Mouse (Mus musculus) liver (tissue): ENCODE measurements around the gene Maip1.

Source experiments
- DNase-seq: peaks from one replicate; pipeline ENCODE4 v3.0.0-alpha.2; 2020; ENCODE audit warnings: mixed read lengths

The Maip1 gene

DNA sequence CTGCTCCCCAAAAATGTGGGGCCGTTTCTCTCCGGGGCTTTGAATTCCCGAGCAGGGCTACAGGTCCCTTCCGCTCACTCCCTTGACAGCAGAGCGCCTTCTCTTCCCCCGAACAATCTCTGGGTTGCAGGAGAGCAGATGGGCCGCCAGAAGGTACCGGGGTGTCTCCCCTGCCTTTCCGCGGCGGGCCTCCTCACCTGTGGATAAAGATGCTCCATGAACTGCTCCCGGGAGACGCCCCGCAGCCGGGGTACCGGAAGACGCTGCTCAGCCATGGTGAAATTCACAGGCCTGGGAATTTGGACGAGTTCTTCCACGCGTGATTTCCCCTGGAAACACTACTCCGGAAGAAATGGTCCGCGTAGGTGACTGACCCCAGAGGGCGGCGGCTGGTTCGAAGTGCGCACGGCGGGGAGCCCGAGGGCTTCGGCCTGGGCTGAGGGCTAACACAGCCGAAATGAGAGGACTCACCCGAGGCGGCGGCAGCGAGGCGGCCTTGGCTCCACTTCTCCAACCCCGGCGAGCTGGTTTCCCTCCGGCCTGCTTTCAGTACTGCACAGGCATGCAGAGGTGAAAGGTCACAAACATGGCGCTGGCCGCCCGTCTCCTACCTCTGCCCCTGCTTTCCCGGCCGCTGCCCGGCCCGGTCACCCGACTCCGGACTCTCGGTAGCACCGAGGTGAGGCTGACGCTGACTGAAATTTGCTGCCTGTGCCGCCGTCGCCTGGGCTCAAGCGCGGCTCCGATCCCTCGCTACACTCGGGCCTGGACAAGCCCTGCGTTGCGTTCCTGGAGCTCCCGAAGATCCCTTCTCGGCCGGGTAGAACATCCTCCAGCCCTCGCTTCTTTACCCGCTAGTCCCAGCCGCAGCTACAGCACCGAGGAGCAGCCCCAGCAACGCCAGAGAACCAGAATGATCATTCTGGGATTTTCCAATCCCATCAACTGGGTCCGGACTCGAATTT, at the start of gene Maip1, which contains the start of gene Tyw5:
Gene Maip1 (plus strand): TSS at position 142 of the 965 bp plus-strand sequence.
Gene Tyw5 (minus strand): TSS at position 915 of the 965 bp plus-strand sequence.
- peak; percentile 79 for DNase-seq

DNA sequence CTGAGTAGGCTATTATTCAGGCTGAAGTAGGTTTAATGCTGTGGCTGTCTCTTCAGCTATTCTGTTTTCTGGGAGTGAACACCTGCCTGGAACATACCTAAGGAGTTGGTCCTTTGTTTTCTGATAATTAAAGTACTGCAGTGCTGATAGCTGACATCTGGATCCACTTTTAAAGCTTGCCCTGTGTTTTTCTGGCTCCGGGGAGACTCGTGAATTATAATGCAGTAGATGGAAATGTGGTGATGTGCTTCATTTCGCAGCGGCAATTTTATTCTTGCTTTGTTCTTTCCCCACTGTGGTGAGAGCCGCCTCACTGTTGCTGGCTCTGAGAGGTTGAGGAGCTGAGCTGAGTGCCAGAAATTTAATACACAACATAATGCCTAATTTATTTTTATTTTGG, 47.6 kb upstream of the Maip1 start:
- no peak for DNase-seq

DNA sequence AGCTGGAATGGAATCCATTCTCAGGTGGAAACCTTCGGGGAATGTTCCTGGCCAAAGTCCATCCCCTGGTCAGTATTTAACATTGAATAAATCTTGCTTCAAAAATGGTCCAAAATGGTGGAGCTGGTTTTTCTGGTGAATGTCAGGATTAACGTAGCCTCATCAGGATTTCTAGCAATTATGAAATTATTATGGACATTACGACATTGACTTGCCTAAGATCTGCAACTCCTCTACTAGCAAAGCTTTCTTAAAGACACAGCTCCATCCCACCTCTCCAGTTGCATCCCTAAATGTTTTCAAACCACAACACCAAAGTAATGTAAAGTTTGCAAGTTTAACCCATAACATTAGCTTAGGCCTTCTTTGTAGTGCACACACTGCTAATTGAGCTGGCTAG, 38.7 kb upstream of the Maip1 start:
- DNase-seq: no peak

DNA sequence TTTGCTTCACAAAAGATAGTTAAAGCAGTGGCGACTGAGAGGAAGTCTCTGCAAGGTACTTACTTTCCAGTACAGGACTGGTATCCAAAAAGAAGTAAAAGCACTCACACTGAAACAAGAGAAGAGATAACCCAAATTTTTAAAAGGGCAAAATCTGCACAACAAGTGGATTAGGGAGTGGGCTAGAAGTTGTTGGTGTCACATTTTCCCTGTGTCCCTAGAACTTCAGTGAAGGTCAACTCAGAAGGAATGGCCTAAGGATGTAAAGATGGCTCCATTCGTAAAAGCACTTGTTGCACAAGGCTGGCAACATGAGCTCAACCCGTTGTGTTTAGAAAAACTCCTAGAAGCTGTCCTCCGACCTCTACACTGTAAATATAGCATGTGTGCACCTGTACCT, 37.0 kb upstream of the Maip1 start:
- no peak for DNase-seq

DNA sequence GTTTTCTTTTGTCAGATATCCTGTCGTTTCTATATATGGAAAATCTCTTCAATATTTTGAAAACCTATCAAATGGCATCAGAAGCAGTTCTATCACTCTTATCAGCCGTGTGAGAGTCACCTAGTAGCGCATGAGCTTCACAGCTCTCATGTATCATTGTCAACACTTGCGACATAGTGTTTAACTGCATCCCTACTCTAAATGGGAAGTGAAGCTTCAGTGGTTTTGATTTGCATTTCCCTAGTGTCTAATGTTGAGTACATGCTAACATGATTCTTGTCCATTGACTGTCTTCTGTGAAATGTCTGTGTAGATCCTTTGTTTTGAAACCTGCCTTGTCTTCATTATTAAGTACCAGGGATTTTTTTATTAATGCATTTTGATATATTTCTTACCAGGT, 35.7 kb upstream of the Maip1 start:
- DNase-seq: no peak

DNA sequence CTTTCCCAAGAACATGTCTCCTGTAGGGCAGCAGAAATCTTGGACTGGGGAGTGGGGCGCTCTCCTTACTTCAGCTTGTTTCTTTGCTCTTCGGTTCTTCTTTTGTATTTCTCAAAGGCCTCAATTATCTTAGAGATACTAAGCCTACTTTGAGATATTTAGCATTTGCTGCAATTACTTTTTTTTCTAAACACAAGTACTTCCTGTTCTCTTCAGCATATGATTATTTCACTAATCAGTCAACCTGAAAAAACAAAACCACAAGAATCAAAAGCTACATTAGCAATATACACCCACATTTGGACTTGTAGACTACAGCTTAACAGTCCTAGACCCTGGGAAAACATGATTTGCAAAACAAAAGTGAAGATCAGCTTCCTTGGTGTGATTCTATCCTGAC, 30.9 kb upstream of the Maip1 start:
- no peak for DNase-seq

DNA sequence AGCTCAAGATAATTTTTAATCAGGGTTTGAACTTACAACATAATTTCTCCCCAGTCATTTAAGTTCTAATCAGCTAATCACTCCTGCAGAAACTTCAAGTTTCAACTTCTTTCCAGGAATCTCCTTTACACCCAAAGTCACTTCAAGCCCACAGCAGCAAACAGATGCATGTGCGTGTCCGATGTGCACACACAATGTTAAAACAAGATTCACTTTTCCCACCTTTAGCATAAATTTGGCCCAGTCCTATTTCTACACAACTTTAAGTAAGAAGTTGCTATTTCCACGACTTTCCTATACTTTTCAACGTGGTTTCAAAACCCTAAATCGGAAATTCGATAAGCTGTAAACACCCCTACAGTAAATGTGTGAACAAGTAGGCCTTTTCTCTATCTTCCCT, 29.3 kb upstream of the Maip1 start:
- peak; percentile 12 for DNase-seq

DNA sequence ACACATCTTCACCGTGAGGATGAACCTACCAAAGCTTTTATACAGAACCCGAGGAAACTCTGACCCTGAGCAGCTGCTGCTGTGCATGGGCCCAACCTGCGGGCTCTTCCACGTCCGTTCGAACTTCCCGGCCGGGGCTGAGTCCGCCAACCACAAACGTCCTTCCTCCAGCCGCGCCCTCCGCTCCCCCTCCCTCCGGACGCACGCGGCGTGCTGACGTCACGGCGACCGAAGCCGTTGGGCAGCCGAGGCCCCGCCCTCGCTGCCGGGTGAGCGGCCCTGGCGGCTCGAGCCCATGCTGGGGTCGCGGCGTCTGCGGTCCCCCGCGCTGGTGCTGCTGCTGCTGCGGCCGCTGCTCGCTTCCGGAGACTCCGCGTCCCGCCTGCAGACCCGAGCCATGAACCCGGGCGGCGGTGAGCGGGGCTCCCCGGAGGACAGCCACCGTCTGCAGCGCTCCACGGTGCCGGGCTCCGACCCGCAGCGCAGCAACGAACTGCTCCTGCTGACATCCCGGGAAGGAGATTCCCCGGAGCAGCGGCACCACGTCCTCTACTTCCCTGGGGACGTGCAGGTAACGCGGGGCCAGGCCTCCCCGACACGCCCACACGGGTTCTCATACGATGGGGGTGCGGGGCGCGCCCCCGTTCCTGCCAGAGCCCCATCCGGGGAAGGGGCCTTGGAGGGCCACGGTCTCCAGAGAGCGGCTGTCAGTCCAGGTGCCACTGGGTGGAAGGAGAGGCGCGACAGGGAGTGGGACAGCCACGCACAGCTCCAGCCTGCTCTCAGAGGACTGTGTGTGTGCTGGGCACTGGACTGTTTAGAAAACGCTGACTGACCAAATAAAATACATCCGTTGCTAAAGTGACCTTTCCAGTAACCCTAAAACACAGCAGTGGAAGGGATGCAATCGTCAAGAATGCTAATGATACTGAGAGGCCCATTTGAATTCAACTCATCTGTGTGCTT, 28.5 kb upstream of the Maip1 start, which contains the start of gene 1700066M21Rik:
Gene 1700066M21Rik (plus strand): TSS at position 245 of the 966 bp plus-strand sequence.
- peak; percentile 96 for DNase-seq

DNA sequence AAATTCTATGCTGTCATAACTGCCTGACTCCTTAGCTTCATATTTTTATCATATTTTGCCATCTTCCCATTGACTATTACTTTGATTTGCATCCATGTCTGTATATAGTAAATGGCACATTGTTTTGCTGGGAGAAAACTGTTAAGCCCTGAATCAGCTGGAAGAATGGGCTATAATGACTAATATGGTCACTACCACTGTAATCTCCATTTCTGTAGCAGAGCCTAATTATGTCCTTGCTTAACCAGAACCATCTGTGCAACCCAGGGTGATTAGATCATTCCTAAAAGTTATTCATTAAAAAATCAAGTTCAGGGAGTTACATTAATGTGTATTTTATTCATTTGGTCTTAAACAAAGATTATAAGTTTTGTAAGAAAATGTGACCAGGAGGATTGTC, 19.6 kb upstream of the Maip1 start:
- no peak for DNase-seq

DNA sequence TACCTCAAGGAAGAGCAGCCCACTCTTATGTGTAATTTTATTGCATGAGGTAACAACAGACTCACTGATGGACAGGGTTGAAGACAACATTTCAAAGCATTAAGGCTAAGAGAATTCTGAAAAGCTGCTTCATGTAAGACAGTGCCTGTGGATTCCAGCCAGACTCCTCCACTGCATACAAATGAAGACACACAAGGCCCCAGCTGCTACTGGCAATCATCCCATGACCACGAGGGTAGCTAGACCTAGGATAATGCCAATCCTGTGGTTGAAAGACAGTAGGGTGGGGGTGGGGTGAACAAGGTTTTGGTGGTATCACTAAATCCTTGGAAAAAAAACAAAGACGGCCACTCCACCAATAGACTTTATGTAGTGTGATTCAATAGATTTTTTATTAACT, 18.3 kb upstream of the Maip1 start:
- no peak for DNase-seq

DNA sequence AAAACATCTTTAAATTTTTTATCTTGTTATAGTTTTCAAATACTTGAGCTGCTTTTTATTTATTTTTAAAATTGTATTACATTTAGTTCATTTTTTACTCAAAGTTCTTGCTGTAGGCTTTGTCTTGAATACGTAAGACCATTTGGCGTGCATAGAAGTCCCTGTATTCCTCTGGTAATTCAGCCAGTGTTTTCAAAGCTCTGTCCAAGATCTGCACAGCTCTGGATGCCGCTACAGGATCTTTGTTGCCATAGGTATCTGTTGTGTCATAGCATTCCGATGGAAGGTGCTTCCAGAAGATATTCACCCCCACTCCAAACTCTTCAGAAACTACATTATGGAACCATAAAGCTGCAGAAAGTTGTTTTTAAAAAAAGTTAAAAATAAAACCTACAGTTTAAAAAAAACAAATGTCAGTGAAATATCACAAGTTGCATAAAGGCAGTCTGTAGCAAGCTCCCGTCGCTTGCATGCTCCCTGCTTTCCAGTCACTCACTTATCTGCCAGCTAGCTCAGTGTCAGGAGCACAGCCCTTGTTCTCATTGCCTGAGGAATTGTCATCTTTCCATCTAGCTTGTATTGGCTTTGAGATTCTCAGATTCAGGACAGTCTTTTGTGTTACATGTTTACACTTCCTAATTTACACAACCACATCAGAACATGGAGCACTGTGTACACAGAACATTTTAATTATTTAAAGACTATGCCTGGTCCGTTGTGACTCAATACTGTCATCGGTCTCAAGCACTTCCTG, 17.5 kb upstream of the Maip1 start:
- DNase-seq: no peak

DNA sequence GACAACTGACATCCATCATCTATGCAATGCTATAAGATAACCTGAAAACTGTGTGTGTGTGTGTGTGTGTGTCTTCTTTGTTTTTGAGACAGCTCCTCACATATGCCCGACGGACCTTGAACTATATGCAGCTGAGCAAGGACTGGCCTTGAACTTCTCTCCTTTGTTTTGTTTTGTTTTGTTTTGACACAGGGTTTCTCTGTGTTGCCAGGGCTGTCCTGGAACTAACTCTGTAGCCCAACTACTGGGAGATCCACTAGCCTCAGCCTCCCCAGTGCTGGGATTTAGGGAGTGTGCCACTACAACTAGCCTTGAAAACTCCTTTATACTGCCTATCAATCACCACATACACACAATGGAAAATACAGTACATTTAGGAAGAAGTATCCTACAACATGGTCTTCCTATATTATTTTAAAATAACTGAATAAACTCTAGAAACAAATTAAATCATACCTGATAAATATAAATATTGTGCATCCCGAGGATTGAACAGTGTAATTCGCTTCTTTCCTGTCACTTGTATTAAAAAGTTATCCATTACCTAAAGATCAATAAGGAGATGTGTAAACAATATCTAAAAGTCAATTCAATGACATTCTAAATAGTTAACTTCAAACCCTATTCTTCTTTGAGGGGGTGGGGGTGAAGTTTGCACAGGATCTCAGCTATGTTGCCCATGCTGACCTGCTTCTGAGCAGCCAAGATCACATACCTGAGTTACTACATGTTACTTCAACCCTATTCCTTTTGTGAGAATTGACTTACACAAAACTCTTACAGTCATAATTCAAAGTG, 14.9 kb upstream of the Maip1 start:
- DNase-seq: no peak

DNA sequence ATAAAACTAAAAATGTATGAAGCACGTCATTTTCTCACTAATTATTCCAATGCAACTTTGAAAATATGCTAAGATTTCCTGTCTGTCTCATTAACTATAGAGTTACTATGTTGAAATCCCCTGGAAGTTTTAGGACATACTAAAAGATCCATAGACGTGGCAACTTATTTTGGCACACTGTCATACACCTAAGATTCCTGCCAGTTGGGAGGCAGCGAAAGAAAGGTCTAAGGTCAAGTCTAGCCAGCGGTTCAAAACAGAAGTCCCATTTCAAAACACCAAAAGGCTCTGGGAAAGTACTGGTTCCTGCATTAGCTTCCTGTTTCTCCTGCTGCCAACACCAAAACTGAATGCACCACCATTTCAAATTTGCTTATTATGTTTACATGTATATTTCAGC, 13.7 kb upstream of the Maip1 start:
- no peak for DNase-seq

DNA sequence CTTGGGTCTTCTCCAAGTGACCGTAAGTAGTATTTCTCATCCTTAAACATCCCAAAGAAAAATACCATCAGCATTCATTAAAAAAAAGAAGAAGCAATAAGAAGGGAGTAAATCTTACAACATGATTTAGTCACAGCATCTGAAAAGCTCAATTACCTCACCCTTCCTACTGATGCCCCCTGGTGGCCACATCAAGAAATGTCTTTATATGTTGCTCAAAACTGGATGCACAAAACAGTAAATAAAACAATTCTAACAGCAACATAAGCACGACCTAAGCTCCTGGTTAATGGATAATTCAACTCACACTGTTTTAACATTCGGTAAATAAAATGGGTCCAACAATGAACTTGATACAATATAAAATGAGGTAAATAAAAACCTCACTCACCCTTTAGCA, 12.1 kb upstream of the Maip1 start:
- peak; percentile 61 for DNase-seq

DNA sequence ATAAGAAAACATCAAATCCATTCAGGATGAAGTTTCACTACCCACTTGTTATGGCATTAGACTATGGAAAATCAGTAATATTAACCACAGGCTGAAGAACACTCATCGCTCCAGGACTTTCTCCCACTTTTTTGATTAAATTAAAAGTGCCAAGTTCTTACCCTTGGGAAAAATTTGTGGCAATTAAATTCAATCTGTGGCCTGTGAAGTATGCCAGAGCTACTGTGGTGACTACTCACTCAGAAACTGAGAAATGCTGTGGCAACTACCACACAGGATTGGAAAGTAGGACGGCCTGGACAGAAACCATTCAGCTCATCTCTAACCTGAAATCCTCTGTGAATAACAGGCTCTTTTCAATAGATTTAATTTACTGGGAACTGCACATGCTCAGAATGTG, 5.8 kb upstream of the Maip1 start:
- DNase-seq: no peak

DNA sequence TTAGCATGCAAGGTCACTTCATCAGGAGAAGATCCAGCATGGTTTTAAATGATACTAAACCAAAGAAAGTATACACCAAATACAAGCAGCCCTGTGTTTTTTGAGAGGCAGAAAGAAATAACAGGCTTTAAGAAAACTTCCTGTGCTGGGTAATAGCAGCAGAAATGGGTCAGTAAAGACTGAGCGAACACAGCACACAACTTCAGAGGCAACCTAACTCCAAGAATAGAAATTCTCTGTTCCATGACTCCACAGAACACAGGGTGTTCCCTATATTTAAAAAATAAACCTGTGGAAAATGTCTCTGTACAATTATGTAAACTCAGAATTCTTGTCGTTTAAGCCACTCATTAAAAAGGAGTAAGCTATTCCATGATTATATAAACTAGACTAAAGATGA, 5.3 kb upstream of the Maip1 start:
- DNase-seq: no peak

DNA sequence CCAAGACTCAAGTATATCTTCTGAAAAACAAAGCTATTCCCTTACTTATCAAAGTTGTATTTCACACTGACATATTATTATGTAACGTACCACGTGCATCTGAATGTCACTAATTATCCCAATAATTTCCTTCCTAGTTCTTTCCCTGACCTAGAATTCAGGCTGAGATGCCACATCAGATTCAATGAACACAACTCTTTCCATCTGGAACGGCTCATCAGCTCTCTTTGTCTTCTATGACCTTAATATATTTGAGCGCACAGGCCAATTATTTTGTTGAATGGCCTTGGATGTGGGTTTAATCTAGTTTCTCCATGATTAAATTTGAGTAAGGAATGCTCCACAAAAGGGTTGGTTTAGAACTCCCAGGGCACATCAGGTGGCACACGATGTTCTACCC, 4.0 kb upstream of the Maip1 start:
- no peak for DNase-seq

DNA sequence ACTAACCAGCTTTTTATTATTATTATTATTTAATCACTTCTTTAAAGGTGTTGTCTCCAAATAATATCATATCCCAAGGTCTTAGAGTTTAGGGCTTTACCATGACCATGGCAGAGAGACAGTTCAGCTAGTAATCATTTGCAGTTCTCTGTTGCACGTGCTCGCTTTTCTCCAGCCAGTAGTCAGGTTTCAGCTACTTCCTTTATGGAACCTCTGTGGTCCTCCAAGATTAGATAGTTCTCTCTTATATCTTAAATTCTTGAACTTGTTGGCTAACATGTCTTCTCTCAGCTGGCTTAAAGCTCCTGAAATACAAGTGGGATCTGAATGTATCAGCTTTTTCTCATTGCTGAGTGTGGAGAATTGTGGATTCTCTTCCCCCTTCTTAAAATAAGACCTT, 2.9 kb downstream of the Maip1 start:
- DNase-seq: no peak

DNA sequence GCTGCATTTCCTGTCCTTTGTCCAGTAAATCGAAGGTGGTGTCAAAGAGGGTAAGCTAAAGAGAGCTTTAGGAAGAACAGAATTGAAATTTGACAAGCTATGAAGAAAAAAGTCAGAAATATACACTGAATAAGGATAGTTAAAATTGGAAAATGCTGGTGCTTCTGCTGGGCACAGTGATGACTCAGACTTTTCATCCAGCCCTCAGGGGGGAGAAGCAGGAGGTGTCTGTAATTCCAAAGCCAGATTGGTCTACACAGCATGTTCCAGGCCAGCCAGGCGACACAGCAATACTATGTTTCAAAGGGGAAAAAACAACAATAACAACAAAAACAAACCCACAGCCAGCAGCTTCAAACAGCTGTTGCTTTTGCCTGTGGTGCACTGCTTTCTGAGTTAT, 7.3 kb downstream of the Maip1 start:
- DNase-seq: no peak

DNA sequence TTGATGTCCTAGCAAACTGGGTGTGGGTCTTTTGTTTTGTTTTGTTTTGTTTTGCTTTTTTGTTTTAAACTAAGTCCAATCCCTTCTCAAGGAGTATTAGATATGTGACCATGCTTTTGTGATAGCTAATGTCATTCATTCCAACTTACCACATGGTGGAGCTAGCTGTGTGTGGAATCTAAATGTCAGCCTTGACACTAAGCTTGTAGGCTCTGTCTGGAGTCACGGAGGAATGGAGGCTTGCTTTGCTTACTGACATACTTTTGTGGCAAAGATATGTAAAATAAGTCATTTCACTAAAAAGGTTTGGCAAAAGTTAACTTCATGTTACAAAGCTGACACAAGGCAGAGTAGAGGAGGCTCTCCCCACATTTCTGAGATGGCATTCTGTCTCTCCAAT, 17.6 kb downstream of the Maip1 start:
- DNase-seq: no peak

DNA sequence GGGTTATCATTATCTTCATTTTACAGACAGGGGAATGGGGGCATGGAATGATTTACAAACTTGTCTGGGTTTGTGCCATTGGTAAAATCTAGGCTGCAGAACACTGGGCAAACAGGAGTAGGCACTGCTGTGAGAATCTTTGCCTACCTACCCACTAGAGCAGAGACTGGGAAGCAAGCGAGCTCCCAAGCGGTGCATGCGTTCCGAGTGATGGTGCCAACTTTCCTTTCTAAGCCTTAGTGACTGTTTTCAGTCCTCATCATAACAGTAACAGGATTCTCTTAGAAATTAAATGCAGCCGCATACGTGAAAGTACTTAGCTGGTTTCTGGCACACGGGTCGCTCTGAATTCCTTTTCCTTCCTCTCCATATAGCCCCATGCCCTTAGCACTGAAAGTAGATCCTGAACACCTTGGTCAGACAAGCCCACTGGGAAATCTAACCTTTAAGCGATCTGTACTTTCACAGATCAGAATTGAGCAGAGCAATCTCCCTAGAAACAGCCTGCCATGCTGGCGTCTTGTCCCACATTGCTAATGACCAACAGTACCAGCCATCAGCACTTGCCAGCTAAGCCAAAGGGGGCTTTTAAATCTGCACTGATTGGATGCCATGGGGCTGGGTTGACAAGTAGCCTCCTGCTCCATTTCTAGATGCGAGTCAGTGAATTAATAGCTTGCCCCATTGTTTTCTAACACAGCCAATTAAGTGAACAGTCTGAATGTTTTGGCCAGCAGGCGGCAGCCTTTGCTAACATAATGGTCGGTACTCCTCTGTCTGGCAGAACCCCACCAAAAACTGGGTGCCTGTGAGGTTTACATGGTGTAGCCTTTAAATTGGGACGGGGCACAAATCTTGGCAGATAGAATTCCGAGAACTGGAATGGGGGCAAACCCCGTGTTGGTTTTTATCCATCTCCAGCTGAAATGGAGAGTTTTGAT, 22.5 kb downstream of the Maip1 start:
- DNase-seq: peak; percentile 75
